Mouse (Mus musculus) forebrain, embryonic 12.5 days (tissue): Measurements from ENCODE around the gene Gkap1. TPM values are rescaled to one million over a fixed set of nuclear protein-coding genes. Genes with fewer than 3 reads are reported as not detected.
A peak's percentile ranks its signal among the peaks of the same experiment; 100 is the strongest.

Experiments
- ATAC-seq: fragments of 200-750 bp; cut with Nextera tagmentation; 2 replicates; pipeline ENCODE4 v1.8.0; 2017; ENCODE audit warnings: moderate TSS enrichment; ENCODE audit not compliant: low FRiP score
- H3K27ac ChIP-seq: fragments of 300-500 bp; sonication (generic); 2 replicates; pipeline ENCODE4 v1.5.1; 2016; ENCODE audit warnings: mild to moderate bottlenecking
- H3K27me3 ChIP-seq: fragments of 300-500 bp; sonication (generic); 2 replicates; pipeline ENCODE4 v1.6.1; 2016; ENCODE audit warnings: mild to moderate bottlenecking
- H3K36me3 ChIP-seq: fragments of 300-500 bp; sonication (generic); replicated peaks from 2 replicates; pipeline ENCODE4 v1.6.1; 2016; ENCODE audit warnings: mild to moderate bottlenecking
- H3K4me1 ChIP-seq: fragments of 300-500 bp; sonication (generic); 2 replicates; pipeline ENCODE4 v1.6.1; 2016
- H3K4me2 ChIP-seq: fragments of 300-500 bp; sonication (generic); 2 replicates; pipeline ENCODE4 v1.6.1; 2016; ENCODE audit warnings: mild to moderate bottlenecking, moderate library complexity
- H3K4me3 ChIP-seq: fragments of 300-500 bp; sonication (generic); replicated peaks from 2 replicates; pipeline ENCODE4 v1.5.1; 2016; ENCODE audit warnings: mild to moderate bottlenecking
- H3K9ac ChIP-seq: fragments of 300-500 bp; sonication (generic); 2 replicates; pipeline ENCODE4 v1.6.1; 2016; ENCODE audit warnings: mild to moderate bottlenecking
- H3K9me3 ChIP-seq: fragments of 300-500 bp; sonication (generic); 2 replicates; pipeline ENCODE4 v1.6.1; 2016
- WGBS: fragments of 180-500 bp; shearing (Covaris S2); methylation state at CpG from one replicate; pipeline ENCODE4 v1.1.7; 2016; 5-methylcytosine and 5-hydroxymethylcytosine counted together
- polyA plus RNA-seq: library from polyadenylated mRNA; unstranded; fragments of >200 nt; fragmentation: Nextera tagmentation; extraction: Ambion mirVana; gene quantifications from 2 replicates; pipeline ENCODE4 v1.2.1, GENCODE M21; 2016

Gene Gkap1
- 40.7 and 48.6 TPM in 2 replicates for polyA plus RNA-seq

DNA sequence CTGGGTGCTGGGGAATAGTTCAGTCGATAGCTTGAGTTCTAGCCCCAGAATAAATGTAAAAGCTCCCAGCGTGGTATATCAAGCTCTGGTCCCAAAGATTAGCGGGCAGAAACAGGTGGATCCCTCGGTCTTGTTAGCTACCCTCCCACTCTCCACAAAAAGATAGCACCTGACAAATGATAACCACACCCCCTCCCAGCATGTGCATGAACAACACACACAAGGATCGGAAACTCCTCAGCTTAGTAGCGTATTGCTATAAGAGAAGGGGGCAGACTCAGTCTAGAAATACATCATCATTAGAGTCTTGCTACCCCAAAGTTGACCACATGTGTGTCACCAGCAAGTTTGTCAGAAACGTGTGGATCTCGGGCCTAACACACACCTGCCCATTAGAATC lies at the start of gene Gkap1:
Gkap1 (minus strand) TSS at position 101 of the 400 bp plus-strand sequence.
- peak within 1 kb of the TSS; percentile 87 for H3K9ac ChIP-seq
- no peaks in the 10 kb centered on the region for H3K9me3 ChIP-seq
- H3K36me3 ChIP-seq, result no peaks in the 10 kb centered on the region
- peak within 1 kb of the TSS; percentile 95 for H3K4me3 ChIP-seq
- no peak for ATAC-seq
- no peaks in the 10 kb centered on the region for H3K27me3 ChIP-seq
- WGBS, result 82% methylated on average over 8 of the region's 8 CpGs
- H3K4me2 ChIP-seq, result peak within 1 kb of the TSS; percentile 80
- H3K4me1 ChIP-seq, result peaks cover 24% of the 10 kb centered on the region
- peak within 1 kb of the TSS; percentile 91 for H3K27ac ChIP-seq

- H3K27me3 ChIP-seq, result no peaks in the 10 kb centered on the region
- H3K4me2 ChIP-seq, result no peak overlapping the region
- WGBS, result 60% methylated on average over 2 of the region's 2 CpGs
- no peak overlapping the region for H3K9ac ChIP-seq
- no peak for ATAC-seq
- H3K27ac ChIP-seq, result no peak overlapping the region
- no peaks in the 10 kb centered on the region for H3K4me1 ChIP-seq
- no peak overlapping the region for H3K4me3 ChIP-seq
- no peaks in the 10 kb centered on the region for H3K36me3 ChIP-seq
- no peaks in the 10 kb centered on the region for H3K9me3 ChIP-seq
Measured at GRCm38 (mm10) chr13:58317768-58318167, 42.3 kb upstream of the Gkap1 start.

GRCm38 (mm10) chr13:58314991-58315390 lies 39.5 kb upstream of the Gkap1 start:
- H3K4me2 ChIP-seq, result no peak overlapping the region
- no peak for ATAC-seq
- H3K36me3 ChIP-seq, result no peaks in the 10 kb centered on the region
- H3K9ac ChIP-seq, result no peak overlapping the region
- H3K27ac ChIP-seq, result no peak overlapping the region
- no peak overlapping the region for H3K4me3 ChIP-seq
- WGBS, result 72% methylated on average over 6 of the region's 6 CpGs
- H3K4me1 ChIP-seq, result no peaks in the 10 kb centered on the region
- H3K27me3 ChIP-seq, result no peaks in the 10 kb centered on the region
- H3K9me3 ChIP-seq, result no peaks in the 10 kb centered on the region

- Histone ChIP-seq H3K27ac (no peak overlapping the region), H3K4me2 (no peak overlapping the region), H3K9ac (no peak overlapping the region), H3K4me3 (no peak overlapping the region), H3K4me1 (no peaks in the 10 kb centered on the region), H3K36me3 (no peaks in the 10 kb centered on the region), H3K27me3 (no peaks in the 10 kb centered on the region), H3K9me3 (no peaks in the 10 kb centered on the region)
- WGBS, result 70% methylated on average over 3 of the region's 3 CpGs
- no peak for ATAC-seq
Measured at GRCm38 (mm10) chr13:58313758-58314157, 38.3 kb upstream of the Gkap1 start.

GRCm38 (mm10) chr13:58311351-58311750 lies 35.9 kb upstream of the Gkap1 start:
- no peak for ATAC-seq
- Histone ChIP-seq H3K9me3 (no peaks in the 10 kb centered on the region), H3K9ac (no peak overlapping the region), H3K36me3 (no peaks in the 10 kb centered on the region), H3K27ac (no peak overlapping the region), H3K4me1 (no peaks in the 10 kb centered on the region), H3K4me3 (no peak overlapping the region), H3K27me3 (no peaks in the 10 kb centered on the region), H3K4me2 (no peak overlapping the region)
- WGBS, result 60% methylated on average over 3 of the region's 3 CpGs

DNA sequence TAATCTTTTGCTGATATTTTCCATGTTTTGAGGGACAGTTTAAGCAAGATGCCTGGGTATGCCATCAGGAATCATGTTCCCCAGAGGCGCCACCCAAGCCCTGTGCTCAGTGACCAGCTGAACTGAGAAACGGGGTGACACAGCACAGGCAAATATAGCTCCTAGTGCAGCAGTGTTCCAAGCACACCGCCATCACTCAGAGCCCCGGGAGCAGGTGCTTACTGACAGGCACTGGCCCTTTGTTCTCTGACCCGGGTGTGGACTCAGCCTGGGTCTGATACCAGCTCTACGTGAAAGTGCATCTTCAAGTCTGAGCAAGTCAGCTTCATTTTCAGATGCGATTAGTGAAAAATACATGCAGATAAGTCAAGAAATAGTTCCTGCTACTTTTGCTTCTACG lies 34.0 kb upstream of the Gkap1 start:
- no peak overlapping the region for H3K4me3 ChIP-seq
- WGBS, result 72% methylated on average over 8 of the region's 8 CpGs
- H3K9ac ChIP-seq, result no peak overlapping the region
- no peak overlapping the region for H3K27ac ChIP-seq
- H3K4me2 ChIP-seq, result no peak overlapping the region
- H3K4me1 ChIP-seq, result no peaks in the 10 kb centered on the region
- H3K27me3 ChIP-seq, result no peaks in the 10 kb centered on the region
- no peaks in the 10 kb centered on the region for H3K36me3 ChIP-seq
- no peaks in the 10 kb centered on the region for H3K9me3 ChIP-seq
- no peak for ATAC-seq

- Histone ChIP-seq H3K4me3 (no peak overlapping the region), H3K36me3 (no peaks in the 10 kb centered on the region), H3K4me1 (no peaks in the 10 kb centered on the region), H3K27me3 (no peaks in the 10 kb centered on the region), H3K4me2 (no peak overlapping the region), H3K27ac (no peak overlapping the region), H3K9me3 (no peaks in the 10 kb centered on the region), H3K9ac (no peak overlapping the region)
- WGBS, result 93% methylated on average over 5 of the region's 5 CpGs
- ATAC-seq, result no peak
Measured at GRCm38 (mm10) chr13:58307453-58307852, 32.0 kb upstream of the Gkap1 start.

GRCm38 (mm10) chr13:58305230-58305629 lies 29.7 kb upstream of the Gkap1 start:
- Histone ChIP-seq H3K9ac (no peak overlapping the region), H3K27me3 (no peaks in the 10 kb centered on the region), H3K36me3 (no peaks in the 10 kb centered on the region), H3K4me1 (no peaks in the 10 kb centered on the region), H3K4me2 (no peak overlapping the region), H3K4me3 (no peak overlapping the region), H3K27ac (no peak overlapping the region), H3K9me3 (no peaks in the 10 kb centered on the region)
- no peak for ATAC-seq
- WGBS, result 88% methylated on average over 2 of the region's 2 CpGs

DNA sequence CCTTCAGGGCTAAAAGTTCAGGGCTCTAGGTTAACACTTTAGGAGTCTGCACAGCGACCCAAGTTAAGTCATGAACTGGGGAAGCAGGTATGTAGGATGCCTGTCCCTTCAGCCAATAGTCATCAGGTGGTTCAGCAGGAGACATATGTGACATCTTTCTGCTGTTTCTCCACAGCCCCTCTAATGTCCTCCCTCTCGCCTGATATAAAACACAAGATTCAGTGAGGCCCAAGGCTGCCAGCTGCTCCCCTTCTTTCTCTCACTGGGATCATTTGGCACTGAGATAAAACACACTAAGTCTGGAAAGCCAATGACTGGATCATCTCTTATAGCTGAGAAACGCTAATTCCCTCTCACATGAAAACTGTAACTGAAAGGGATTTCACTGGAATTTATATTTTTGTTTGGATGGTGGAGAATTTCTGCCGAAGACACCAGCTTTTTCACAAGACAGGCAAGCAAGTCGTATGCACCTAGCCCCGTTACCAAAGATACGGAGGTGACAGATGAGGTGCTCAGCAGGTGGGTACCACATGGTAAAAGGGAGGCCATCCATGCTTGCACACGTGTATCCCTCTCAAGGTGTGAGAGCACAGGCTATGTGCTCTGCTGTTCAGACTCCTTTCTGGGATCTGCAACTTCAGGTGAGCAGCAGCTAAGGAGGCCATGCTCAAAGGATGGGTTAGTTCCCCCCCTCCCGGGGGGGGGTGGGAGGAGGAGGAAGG lies 27.1 kb upstream of the Gkap1 start:
- H3K27me3 ChIP-seq, result no peaks in the 10 kb centered on the region
- no peaks in the 10 kb centered on the region for H3K36me3 ChIP-seq
- H3K4me2 ChIP-seq, result no peak overlapping the region
- WGBS, result 84% methylated on average over 9 of the region's 9 CpGs
- no peaks in the 10 kb centered on the region for H3K4me1 ChIP-seq
- ATAC-seq, result no peak
- no peaks in the 10 kb centered on the region for H3K9me3 ChIP-seq
- no peak overlapping the region for H3K9ac ChIP-seq
- H3K27ac ChIP-seq, result no peak overlapping the region
- H3K4me3 ChIP-seq, result no peak overlapping the region

- no peaks in the 10 kb centered on the region for H3K27me3 ChIP-seq
- H3K4me2 ChIP-seq, result no peak overlapping the region
- H3K4me3 ChIP-seq, result no peak overlapping the region
- H3K36me3 ChIP-seq, result no peaks in the 10 kb centered on the region
- no peak for ATAC-seq
- no peaks in the 10 kb centered on the region for H3K4me1 ChIP-seq
- no peaks in the 10 kb centered on the region for H3K9me3 ChIP-seq
- H3K27ac ChIP-seq, result no peak overlapping the region
- H3K9ac ChIP-seq, result no peak overlapping the region
- WGBS, result 91% methylated on average over 6 of the region's 6 CpGs
Measured at GRCm38 (mm10) chr13:58301961-58302360, 26.5 kb upstream of the Gkap1 start.

GRCm38 (mm10) chr13:58298756-58299155 lies 23.3 kb upstream of the Gkap1 start:
- 85% methylated on average over 3 of the region's 3 CpGs for WGBS

DNA sequence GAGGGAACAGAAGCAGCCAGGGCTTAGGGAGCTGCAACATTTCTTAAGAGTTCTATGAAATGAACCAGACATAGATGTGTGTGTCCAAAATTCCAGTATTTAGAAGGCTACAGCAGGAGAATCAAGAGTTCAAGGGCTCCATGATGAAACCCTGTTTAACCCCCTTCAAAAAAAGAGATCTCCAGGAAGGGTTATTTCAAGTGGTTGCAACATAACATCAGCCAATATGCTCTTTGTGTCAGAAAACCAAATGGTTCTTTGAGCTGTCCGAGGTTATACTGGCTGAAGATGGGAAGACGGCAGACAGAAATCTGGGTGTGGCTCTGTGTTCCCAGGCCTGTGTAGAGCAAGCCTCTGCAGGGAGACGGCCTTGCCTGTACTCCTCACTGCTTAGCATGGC lies 20.1 kb upstream of the Gkap1 start:
- 79% methylated on average over 3 of the region's 3 CpGs for WGBS
- ATAC-seq, result no peak
- H3K4me1 ChIP-seq, result peaks cover 8% of the 10 kb centered on the region
- no peak overlapping the region for H3K4me3 ChIP-seq
- no peaks in the 10 kb centered on the region for H3K9me3 ChIP-seq
- no peak overlapping the region for H3K4me2 ChIP-seq
- H3K36me3 ChIP-seq, result no peaks in the 10 kb centered on the region
- H3K27ac ChIP-seq, result no peak overlapping the region
- no peaks in the 10 kb centered on the region for H3K27me3 ChIP-seq
- H3K9ac ChIP-seq, result no peak overlapping the region

More at GRCm38 (mm10) chr13:58298756-58299155, 23.3 kb upstream of the Gkap1 start:
- Histone ChIP-seq H3K4me3 (no peak overlapping the region), H3K27me3 (no peaks in the 10 kb centered on the region), H3K4me2 (no peak overlapping the region), H3K9me3 (no peaks in the 10 kb centered on the region), H3K4me1 (no peaks in the 10 kb centered on the region), H3K36me3 (no peaks in the 10 kb centered on the region), H3K9ac (no peak overlapping the region), H3K27ac (no peak overlapping the region)
- ATAC-seq, result no peak

GRCm38 (mm10) chr13:58292811-58293210 lies 17.3 kb upstream of the Gkap1 start:
- no peaks in the 10 kb centered on the region for H3K9me3 ChIP-seq
- no peaks in the 10 kb centered on the region for H3K27me3 ChIP-seq
- 0 out of 2 replicates have a peak, but pooled peaks have one; percentile 51 for ATAC-seq
- H3K9ac ChIP-seq, result peak overlapping the region; percentile 8; the same call in 1 of the 2 replicates
- H3K4me2 ChIP-seq, result no peak overlapping the region
- no peak overlapping the region for H3K27ac ChIP-seq
- H3K4me1 ChIP-seq, result peaks cover 8% of the 10 kb centered on the region
- H3K36me3 ChIP-seq, result no peaks in the 10 kb centered on the region
- 17% methylated on average over 5 of the region's 5 CpGs for WGBS
- no peak overlapping the region for H3K4me3 ChIP-seq
